Mouse (Mus musculus) CH12.LX (cell line): ENCODE data around the gene Mapkapk5. TPM values are rescaled to one million over a fixed set of nuclear protein-coding genes. Genes with fewer than 3 reads are reported as not detected.

Source experiments
- DNase-seq: peaks from one replicate; pipeline ENCODE4 v3.0.0-alpha.2; 2013; ENCODE audit errors: extremely low read depth
- H3K27ac ChIP-seq: 2 replicates; pipeline ENCODE4 v1.5.1; 2012; ENCODE audit warnings: low read depth, mild to moderate bottlenecking, control low read depth, moderate library complexity; ENCODE audit not compliant: insufficient read depth
- H3K27me3 ChIP-seq: replicated peaks from 2 replicates; pipeline ENCODE3; 2012; ENCODE audit warnings: inconsistent platforms
- H3K36me3 ChIP-seq, 2 experiments: replicated peaks in 1 of 2; 2 replicates each; pipeline versions ENCODE3 to v1.6.1; 2012; ENCODE audit warnings: inconsistent platforms in 1 of 2, low read length in 1 of 2, mild to moderate bottlenecking in 1 of 2, mixed read lengths in 1 of 2, moderate library complexity in 1 of 2; ENCODE audit not compliant: control insufficient read depth in 1 of 2, insufficient read depth in 1 of 2
- H3K4me1 ChIP-seq, 2 experiments: 2 replicates each; pipeline ENCODE4 v1.6.1; 2012; ENCODE audit warnings: inconsistent platforms in 1 of 2, moderate library complexity in 1 of 2; ENCODE audit not compliant: insufficient read depth in 2 of 2, control insufficient read depth in 1 of 2
- H3K4me2 ChIP-seq: 2 replicates; pipeline ENCODE4 v1.6.1; 2012; ENCODE audit warnings: low read depth, mild to moderate bottlenecking, control low read depth; ENCODE audit not compliant: poor library complexity, insufficient read depth, severe bottlenecking
- H3K4me3 ChIP-seq, 3 experiments: fragments of 150-350 bp in 1 of 3; sonication (generic) in 1 of 3; replicated peaks in 1 of 3; 2 replicates each; pipeline versions ENCODE3 to v1.5.1; 2011 to 2012; ENCODE audit warnings: low read depth in 2 of 3, low read length in 2 of 3, mild to moderate bottlenecking in 2 of 3, moderate library complexity in 2 of 3, control low read depth in 1 of 3, improper control_type of control experiment in 1 of 3, inconsistent platforms in 1 of 3, mixed read lengths in 1 of 3; ENCODE audit not compliant: poor library complexity in 1 of 3
- H3K79me2 ChIP-seq: replicated peaks from 2 replicates; pipeline ENCODE4 v1.6.1; 2012; ENCODE audit warnings: mild to moderate bottlenecking, moderate library complexity; ENCODE audit not compliant: control insufficient read depth, poor library complexity, insufficient read depth, severe bottlenecking; ENCODE audit errors: extremely low read depth
- H3K9ac ChIP-seq: 2 replicates; pipeline ENCODE4 v1.6.1; 2012; ENCODE audit warnings: low read depth, mild to moderate bottlenecking, control low read depth, moderate library complexity; ENCODE audit not compliant: insufficient read depth
- H3K9me3 ChIP-seq: replicated peaks from 2 replicates; pipeline ENCODE3; 2012; ENCODE audit warnings: low read length, inconsistent platforms, mixed read lengths
- BHLHE40 ChIP-seq: IDR thresholded peaks from 2 replicates; pipeline ENCODE4 v1.6.1; 2011; ENCODE audit warnings: mild to moderate bottlenecking, low read depth, low read length, improper control_type of control experiment
- CTCF ChIP-seq, 2 experiments: IDR thresholded peaks in 1 of 2; conservative IDR thresholded peaks in 1 of 2; 2 replicates each; pipeline ENCODE4 v1.5.1; 2011 to 2012; ENCODE audit warnings: low read depth in 2 of 2, low read length in 2 of 2, improper control_type of control experiment in 1 of 2, inconsistent platforms in 1 of 2, mild to moderate bottlenecking in 1 of 2, moderate library complexity in 1 of 2
- E2F4 ChIP-seq: IDR thresholded peaks from 2 replicates; pipeline ENCODE4 v1.6.1; 2011; ENCODE audit warnings: low read depth, low read length, improper control_type of control experiment; ENCODE audit not compliant: insufficient replicate concordance
- EP300 ChIP-seq: IDR thresholded peaks from 2 replicates; pipeline ENCODE4 v1.6.1; 2011; ENCODE audit warnings: low read length, improper control_type of control experiment
- ETS1 ChIP-seq: conservative IDR thresholded peaks from 2 replicates; pipeline ENCODE4 v1.6.1; 2012; ENCODE audit warnings: low read depth, mild to moderate bottlenecking, inconsistent platforms, low read length, improper control_type of control experiment, moderate library complexity
- GABPA ChIP-seq: IDR thresholded peaks from 2 replicates; pipeline ENCODE4 v1.6.1; 2012; ENCODE audit warnings: low read depth, low read length, improper control_type of control experiment, inconsistent platforms; ENCODE audit not compliant: insufficient replicate concordance
- IRF4 ChIP-seq: IDR thresholded peaks from 2 replicates; pipeline ENCODE4 v1.6.1; 2014; ENCODE audit warnings: low read depth, mild to moderate bottlenecking, inconsistent platforms, low read length, improper control_type of control experiment
- JUND ChIP-seq: conservative IDR thresholded peaks from 2 replicates; pipeline ENCODE4 v1.6.1; 2011; ENCODE audit warnings: low read depth, low read length, improper control_type of control experiment
- MAX ChIP-seq: IDR thresholded peaks from 2 replicates; pipeline ENCODE4 v1.6.1; 2011; ENCODE audit warnings: low read length, improper control_type of control experiment
- MAZ ChIP-seq: IDR thresholded peaks from 2 replicates; pipeline ENCODE4 v1.6.1; 2012; ENCODE audit warnings: low read depth, mild to moderate bottlenecking, inconsistent platforms, low read length, improper control_type of control experiment, moderate library complexity
- MEF2A ChIP-seq: IDR thresholded peaks from 2 replicates; pipeline ENCODE4 v1.6.1; 2014; ENCODE audit warnings: low read depth, mild to moderate bottlenecking, inconsistent platforms, low read length, improper control_type of control experiment, borderline replicate concordance
- MXI1 ChIP-seq: IDR thresholded peaks from 2 replicates; pipeline ENCODE4 v1.6.1; 2011; ENCODE audit warnings: mild to moderate bottlenecking, low read depth, low read length, improper control_type of control experiment
- MYC ChIP-seq: IDR thresholded peaks from 2 replicates; pipeline ENCODE4 v1.6.1; 2011; ENCODE audit warnings: low read depth, mild to moderate bottlenecking, improper control_type of control experiment, low read length
- NELFE ChIP-seq: IDR thresholded peaks from 2 replicates; pipeline ENCODE4 v1.6.1; 2011; ENCODE audit warnings: low read depth, low read length, improper control_type of control experiment
- NRF1 ChIP-seq: IDR thresholded peaks from 2 replicates; pipeline ENCODE4 v1.6.1; 2014; ENCODE audit warnings: low read depth, mild to moderate bottlenecking, inconsistent platforms, low read length, improper control_type of control experiment, moderate library complexity
- PAX5 ChIP-seq: IDR thresholded peaks from 2 replicates; pipeline ENCODE4 v1.6.1; 2012; ENCODE audit warnings: low read length, inconsistent platforms, mixed read lengths
- RAD21 ChIP-seq: IDR thresholded peaks from 2 replicates; pipeline ENCODE4 v1.6.1; 2011; ENCODE audit warnings: low read depth, mild to moderate bottlenecking, low read length, improper control_type of control experiment, moderate library complexity
- SIN3A ChIP-seq: IDR thresholded peaks from 2 replicates; pipeline ENCODE4 v1.6.1; 2012; ENCODE audit warnings: low read length, improper control_type of control experiment, inconsistent platforms
- SMC3 ChIP-seq: IDR thresholded peaks from 2 replicates; pipeline ENCODE4 v1.6.1; 2011; ENCODE audit warnings: low read depth, low read length, improper control_type of control experiment
- TCF12 ChIP-seq: IDR thresholded peaks from 2 replicates; pipeline ENCODE4 v1.6.1; 2014; ENCODE audit warnings: low read depth, mild to moderate bottlenecking, inconsistent platforms, low read length, improper control_type of control experiment
- UBTF ChIP-seq: IDR thresholded peaks from 2 replicates; pipeline ENCODE4 v1.6.1; 2012; ENCODE audit warnings: low read depth, mild to moderate bottlenecking, inconsistent platforms, low read length, improper control_type of control experiment, moderate library complexity
- USF1 ChIP-seq: IDR thresholded peaks from 2 replicates; pipeline ENCODE4 v1.6.1; 2014; ENCODE audit warnings: low read depth, mild to moderate bottlenecking, inconsistent platforms, low read length, improper control_type of control experiment
- USF2 ChIP-seq: conservative IDR thresholded peaks from 2 replicates; pipeline ENCODE4 v1.6.1; 2011; ENCODE audit warnings: low read depth, low read length, improper control_type of control experiment
- ZMIZ1 ChIP-seq: IDR thresholded peaks from 2 replicates; pipeline ENCODE4 v1.6.1; 2012; ENCODE audit warnings: low read depth, mild to moderate bottlenecking, inconsistent platforms, low read length, improper control_type of control experiment
- dilution Hi-C: fragments of 300-500 bp; cut with MboI; formaldehyde crosslinking; loops from 2 replicates; pipeline ENCODE4 v1.14.3; 2020; ENCODE audit warnings: low sequenced_read_pairs; ENCODE audit not compliant: extremely low pct_unique_long_range_greater_than_20kb, extremely low pct_ligation_motif_present
- in situ Hi-C: fragments of 300-500 bp; cut with MboI; formaldehyde crosslinking; loops from 3 replicates; pipeline ENCODE4 v1.14.3; 2019; ENCODE audit warnings: low sequenced_read_pairs, low pct_ligation_motif_present, low pct_unique_long_range_greater_than_20kb, mixed read lengths
- polyA plus RNA-seq: library from polyadenylated mRNA; unstranded; fragments of >175 nt; gene quantifications from 2 replicates; pipeline ENCODE4 v1.2.1, GENCODE M21; 2012; ENCODE audit warnings: low read depth; ENCODE audit not compliant: insufficient read length
- total RNA-seq, 2 experiments: library from RNA; depleted of rRNA; stranded (reverse); fragments of 300-350 nt in 1 of 2; fragments of >200 nt in 1 of 2; gene quantifications; 2 replicates each; pipeline ENCODE4 v1.2.3; 2012 to 2014

Mapkapk5 gene
- total and polyA plus RNA-seq, 3 experiments, result 48.3 to 84.8 (median 82.9) TPM

- no peak overlapping the region for H3K9ac ChIP-seq
- TF ChIP-seq IRF4 (0 out of 2 replicates have a peak, but pooled peaks have one; percentile 30), MXI1 (no peak), ETS1 (peak; percentile 81), GABPA (no peak), PAX5 (no peak), MAZ (peak; percentile 61; the same call in 1 of the 2 replicates), SIN3A (no peak), UBTF (no peak), EP300 (no peak), BHLHE40 (peak; percentile 72), MEF2A (peak; percentile 75)
These were observed 40.8 kb upstream of the Mapkapk5 start for GRCm38 (mm10) chr5:121586400-121587039.

GRCm38 (mm10) chr5:121585699-121586098 lies 40.0 kb upstream of the Mapkapk5 start:
- TF ChIP-seq MAX (no peak), MXI1 (no peak), TCF12 (no peak), USF1 (no peak), EP300 (no peak), E2F4 (no peak), NRF1 (no peak), RAD21 (no peak), USF2 (no peak), JUND (no peak), ZMIZ1 (no peak), CTCF (conservative IDR thresholded peaks at IDR 0.05 in 1 of 2, IDR thresholded peaks at IDR 0.05 in 1 of 2; ENCODE audit: low read depth in 2 of 2, low read length in 2 of 2) (no peak), ETS1 (no peak), MEF2A (no peak), NELFE (no peak), SIN3A (no peak), GABPA (no peak), SMC3 (no peak), MYC (no peak)
- TF ChIP-seq, all 38 proteins: peak for 0
- H3K27me3 ChIP-seq, result no peaks in the 10 kb centered on the region
- H3K4me3 ChIP-seq, result no peak overlapping the region
- H3K9ac ChIP-seq, result no peak overlapping the region
- dilution Hi-C loops, result no loop called here
- H3K36me3 ChIP-seq, result peaks cover 0 to 12% of the 10 kb centered on the region in 2 experiments
- no peak for DNase-seq
- no peak overlapping the region for H3K4me2 ChIP-seq
- peaks cover 23 to 61% of the 10 kb centered on the region in 2 experiments for H3K4me1 ChIP-seq
- H3K9me3 ChIP-seq, result no peaks in the 10 kb centered on the region
- in situ Hi-C loops, result loop anchor here (5.0 kb wide), 1 partner anchor 33 kb away; no protein-coding TSS in a partner anchor
- H3K27ac ChIP-seq, result no peak overlapping the region
- no peaks in the 10 kb centered on the region for H3K79me2 ChIP-seq

More at GRCm38 (mm10) chr5:121586400-121587039, 40.8 kb upstream of the Mapkapk5 start:
- peak; percentile 82 for DNase-seq
- Histone ChIP-seq H3K4me2 (peak overlapping the region; percentile 42), H3K9me3 (no peaks in the 10 kb centered on the region), H3K79me2 (no peaks in the 10 kb centered on the region), H3K36me3 (peaks cover 0 to 14% of the 10 kb centered on the region in 2 experiments), H3K27ac (no peak overlapping the region), H3K4me1 (peaks cover 23 to 59% of the 10 kb centered on the region in 2 experiments), H3K4me3 (no peak overlapping the region), H3K27me3 (no peaks in the 10 kb centered on the region)
- in situ Hi-C loops (loop anchor here (5.0 kb wide), 1 partner anchor 34 kb away; no protein-coding TSS in a partner anchor), dilution Hi-C loops (no loop called here)
